Mouse (Mus musculus): ENCODE data around the gene Olfr1135.

Gene Olfr1135

GRCm38 (mm10) chr2:87673564-87673963 lies at the start of gene Olfr1135:
Olfr1135 (minus strand) TSS chr2:87673664.
- in situ Hi-C loops (cut with MboI; ENCODE audit: unreplicated experiment in 2 of 2) = no loop called here

GRCm38 (mm10) chr2:87713079-87713478 lies 39.6 kb upstream of the Olfr1135 start, which contains the start of gene Olfr1137:
Olfr1137 (minus strand) TSS chr2:87713179.
- in situ Hi-C loops (cut with MboI; ENCODE audit: unreplicated experiment in 2 of 2) = no loop called here

DNA sequence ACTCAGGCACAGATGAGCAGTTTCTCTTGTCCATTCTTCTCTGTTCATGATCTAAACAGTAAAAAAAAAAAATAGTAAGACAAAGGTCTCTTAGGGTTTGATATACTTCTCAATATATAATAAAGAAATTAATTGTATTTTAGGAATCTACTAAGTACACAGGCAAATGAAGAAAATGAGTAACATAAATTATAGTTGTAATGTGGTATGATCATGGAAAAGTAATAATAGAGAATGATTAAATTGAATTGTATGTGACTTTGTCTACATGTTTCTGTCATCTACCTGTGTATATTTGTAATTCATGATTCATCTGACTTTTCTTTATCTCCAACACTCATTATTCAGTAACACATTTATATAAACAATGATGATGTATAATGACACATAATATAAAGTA lies 20.4 kb upstream of the Olfr1135 start, which contains the start of gene Olfr1136:
TSS of gene Olfr1136 (minus strand) at position 101 of the 400 bp plus-strand sequence.
- in situ Hi-C loops (cut with MboI; ENCODE audit: unreplicated experiment in 2 of 2) = no loop called here

- in situ Hi-C loops (cut with MboI; ENCODE audit: unreplicated experiment in 2 of 2) = no loop called here
Observed at GRCm38 (mm10) chr2:87658360-87658759, 15.1 kb downstream of the Olfr1135 start, which contains the start of gene Olfr1134. Olfr1134 (minus strand) TSS chr2:87658460.

DNA sequence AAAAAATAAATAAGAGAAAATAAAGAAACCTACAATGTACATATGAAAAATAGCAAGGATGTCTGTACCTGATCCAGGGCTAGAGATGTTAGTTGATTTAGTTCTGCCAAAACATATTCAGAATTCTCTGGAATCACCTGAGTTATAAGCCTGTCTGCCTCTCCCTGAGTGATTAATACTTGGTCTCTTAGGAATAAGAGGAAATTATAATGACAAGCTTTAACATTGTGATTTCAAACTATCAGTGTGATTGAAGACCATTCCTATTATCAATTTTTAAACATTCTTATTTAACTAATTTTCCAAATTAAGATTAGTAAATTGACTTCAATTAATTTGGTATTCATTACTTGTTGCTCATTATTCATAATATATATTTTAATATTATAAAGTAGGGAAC lies 26.2 kb downstream of the Olfr1135 start, which contains the start of gene Olfr1133:
TSS of gene Olfr1133 (minus strand) at position 101 of the 400 bp plus-strand sequence.
- in situ Hi-C loops (cut with MboI; ENCODE audit: unreplicated experiment in 2 of 2) = no loop called here

DNA sequence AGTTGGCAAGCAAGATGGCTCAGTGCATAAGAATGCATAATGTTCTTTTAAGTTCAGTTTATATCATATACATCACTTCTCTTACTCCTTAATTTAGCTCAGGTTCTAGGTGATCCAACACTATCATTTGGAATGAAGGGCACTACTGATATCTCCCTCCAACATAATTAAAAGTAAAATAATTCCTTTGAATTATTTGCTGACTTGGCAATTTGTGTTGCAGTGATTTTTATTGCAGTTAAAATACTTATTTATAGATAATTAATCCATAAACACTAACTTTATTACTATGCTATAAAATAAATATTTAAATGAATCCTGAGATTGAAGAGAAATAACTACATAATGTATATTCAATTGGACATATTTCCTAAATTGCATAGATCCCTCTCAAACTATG lies 31.0 kb downstream of the Olfr1135 start:
- in situ Hi-C loops (cut with MboI; ENCODE audit: unreplicated experiment in 2 of 2) = no loop called here

GRCm38 (mm10) chr2:87637435-87637834 lies 36.0 kb downstream of the Olfr1135 start, which contains the start of gene Olfr1132:
Olfr1132 (minus strand) TSS chr2:87637535.
- in situ Hi-C loops (cut with MboI; ENCODE audit: unreplicated experiment in 2 of 2) = no loop called here

DNA sequence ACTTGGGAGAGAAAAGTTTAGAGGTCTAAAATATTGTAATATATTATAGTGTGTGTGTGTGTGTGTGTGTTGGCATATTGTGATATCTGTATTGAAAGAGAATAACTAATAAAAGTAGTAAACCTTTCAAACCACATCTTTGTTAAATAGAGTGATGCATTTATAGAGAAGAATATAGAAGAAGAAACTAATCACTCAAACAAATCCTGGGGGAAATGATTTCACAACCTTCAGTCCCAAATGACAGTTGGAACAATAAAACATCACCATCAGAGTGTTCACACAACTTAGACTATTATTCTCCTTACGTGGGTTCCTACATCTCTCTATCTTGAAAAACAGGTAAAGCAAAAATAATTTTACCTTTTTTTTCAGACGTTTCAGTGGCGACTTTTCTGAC lies 46.7 kb downstream of the Olfr1135 start, which contains the start of gene Olfr1131:
TSS of gene Olfr1131 (plus strand) at position 301 of the 400 bp plus-strand sequence.
- in situ Hi-C loops (cut with MboI; ENCODE audit: unreplicated experiment in 2 of 2) = no loop called here

All from v-Abl transformed pro-B cells (cell line).